Mouse (Mus musculus) thymus, adult 2 months (tissue): Measurements from ENCODE around the gene Phactr2. TPM values are rescaled to one million over a fixed set of nuclear protein-coding genes. Genes with fewer than 3 reads are reported as not detected.
A peak's percentile ranks its signal among the peaks of the same experiment; 100 is the strongest.
"Not testable (repeated sequence)": the region's sequence is repeated elsewhere in the genome, so short reads cannot be mapped to it uniquely, and the experiment has no call there.

Experiments used
- DNase-seq: peaks from one replicate; pipeline ENCODE4 v3.0.0; 2021
- H3K27ac ChIP-seq: fragments of 200-500 bp; 2 replicates; pipeline ENCODE4 v1.5.1; 2012; ENCODE audit warnings: low read length, control low read depth; ENCODE audit not compliant: control insufficient read depth, insufficient read depth
- H3K27me3 ChIP-seq: fragments of 200-500 bp; 2 replicates; pipeline ENCODE4 v1.6.1; 2012; ENCODE audit warnings: mild to moderate bottlenecking, low read length, moderate library complexity, mixed read lengths; ENCODE audit not compliant: control insufficient read depth, insufficient read depth
- H3K36me3 ChIP-seq: fragments of 200-500 bp; 2 replicates; pipeline ENCODE4 v1.6.1; 2012; ENCODE audit warnings: mild to moderate bottlenecking, low read length, moderate library complexity; ENCODE audit not compliant: control insufficient read depth, insufficient read depth
- H3K4me1 ChIP-seq: fragments of 200-500 bp; replicated peaks from 2 replicates; pipeline ENCODE4 v1.6.1; 2012; ENCODE audit warnings: low read length; ENCODE audit not compliant: control insufficient read depth, insufficient read depth
- H3K4me3 ChIP-seq: fragments of 200-500 bp; 2 replicates; pipeline ENCODE4 v1.5.1; 2012; ENCODE audit warnings: mild to moderate bottlenecking, low read length, control low read depth, moderate library complexity; ENCODE audit not compliant: control insufficient read depth, insufficient read depth
- CTCF ChIP-seq: fragments of 200-500 bp; IDR thresholded peaks from 2 replicates; pipeline ENCODE4 v1.5.1; 2012; ENCODE audit warnings: mild to moderate bottlenecking, control low read depth, low read length, moderate library complexity, borderline replicate concordance; ENCODE audit not compliant: control insufficient read depth, poor library complexity, insufficient read depth; ENCODE audit errors: extremely low read depth
- POLR2A ChIP-seq: fragments of 200-500 bp; IDR thresholded peaks from 2 replicates; pipeline ENCODE4 v1.6.1; 2012; ENCODE audit warnings: mild to moderate bottlenecking, low read length, control low read depth, moderate library complexity; ENCODE audit not compliant: control insufficient read depth, poor library complexity, insufficient read depth; ENCODE audit errors: extremely low read depth
- WGBS: fragments of 180-500 bp; shearing (Covaris S2); methylation state at CpG from one replicate; pipeline ENCODE4 v1.1.7; 2018; 5-methylcytosine and 5-hydroxymethylcytosine counted together
- polyA plus RNA-seq: library from polyadenylated mRNA; depleted of rRNA; stranded (reverse); fragments of >200 nt; gene quantifications from 2 replicates; pipeline ENCODE4 v1.2.3, GENCODE M21; 2012

Phactr2 gene
- polyA plus RNA-seq, 1 experiment: 3.7 TPM

GRCm38 (mm10) chr10:13209061-13209460 lies 265.2 kb downstream of the Phactr2 start:
- H3K27me3 ChIP-seq: no peaks in the 10 kb centered on the region
- TF ChIP-seq CTCF (no peak), POLR2A (no peak)
- H3K27ac ChIP-seq: no peak overlapping the region
- no peaks in the 10 kb centered on the region for H3K4me1 ChIP-seq
- no peak for DNase-seq
- H3K36me3 ChIP-seq: no peaks in the 10 kb centered on the region
- 97% methylated on average over 4 of the region's 4 CpGs for WGBS
- H3K4me3 ChIP-seq: no peak overlapping the region

GRCm38 (mm10) chr10:13201741-13202293 lies 272.4 kb downstream of the Phactr2 start:
- DNase-seq: no peak
- Histone ChIP-seq H3K36me3 (no peaks in the 10 kb centered on the region), H3K4me1 (no peaks in the 10 kb centered on the region), H3K27me3 (no peaks in the 10 kb centered on the region), H3K27ac (no peak overlapping the region), H3K4me3 (no peak overlapping the region)
- TF ChIP-seq POLR2A (no peak), CTCF (no peak)
- 98% methylated on average over 6 of the region's 6 CpGs for WGBS

- TF ChIP-seq CTCF (no peak), POLR2A (no peak)
- 71% methylated on average over 3 of the region's 3 CpGs for WGBS
- no peaks in the 10 kb centered on the region for H3K4me1 ChIP-seq
- H3K27ac ChIP-seq: no peak overlapping the region
- H3K36me3 ChIP-seq: no peaks in the 10 kb centered on the region
- H3K27me3 ChIP-seq: no peaks in the 10 kb centered on the region
- H3K4me3 ChIP-seq: no peak overlapping the region
- DNase-seq: no peak
Observed at GRCm38 (mm10) chr10:13200862-13201261, 273.4 kb downstream of the Phactr2 start.

GRCm38 (mm10) chr10:13199234-13199633 lies 275.0 kb downstream of the Phactr2 start:
- TF ChIP-seq CTCF (no peak), POLR2A (no peak)
- Histone ChIP-seq H3K36me3 (no peaks in the 10 kb centered on the region), H3K27ac (no peak overlapping the region), H3K4me1 (no peaks in the 10 kb centered on the region), H3K4me3 (no peak overlapping the region), H3K27me3 (no peaks in the 10 kb centered on the region)
- DNase-seq: no peak
- WGBS: 31% methylated on average over 1 of the region's 1 CpGs

GRCm38 (mm10) chr10:13196872-13197507 lies 277.2 kb downstream of the Phactr2 start:
- peaks cover 3% of the 10 kb centered on the region for H3K4me1 ChIP-seq
- TF ChIP-seq POLR2A: no peak
- no peak overlapping the region for H3K4me3 ChIP-seq
- H3K36me3 ChIP-seq: no peaks in the 10 kb centered on the region
- 94% methylated on average over 8 of the region's 8 CpGs for WGBS
- no peaks in the 10 kb centered on the region for H3K27me3 ChIP-seq
- H3K27ac ChIP-seq: no peak overlapping the region
- no peak for DNase-seq

- not testable (repeated sequence) for H3K4me1 ChIP-seq, H3K4me3 ChIP-seq, H3K27me3 ChIP-seq, H3K27ac ChIP-seq, H3K36me3 ChIP-seq
- 88% methylated on average over 7 of the region's 7 CpGs for WGBS
- peak; percentile 6 for DNase-seq
Observed at GRCm38 (mm10) chr10:13193496-13193895, 280.7 kb downstream of the Phactr2 start.

- Histone ChIP-seq H3K27me3 (no peaks in the 10 kb centered on the region), H3K4me1 (peaks cover 5% of the 10 kb centered on the region), H3K27ac (peak within 1 kb of the TSS; percentile 51), H3K4me3 (peak within 1 kb of the TSS; percentile 94), H3K36me3 (no peaks in the 10 kb centered on the region)
- DNase-seq: peak; percentile 94
- TF ChIP-seq CTCF (0 out of 2 replicates have a peak, but pooled peaks have one; percentile 27), POLR2A (peak; percentile 47; the same call in 1 of the 2 replicates)
- under 1% methylated on average over 43 of the region's 43 CpGs for WGBS
Observed at GRCm38 (mm10) chr10:13192731-13193351, 281.4 kb downstream of the Phactr2 start, which contains the start of gene Ltv1. Gene Ltv1, minus strand, starts transcription at chr10:13193168.
